Mouse (Mus musculus) heart, embryonic 13.5 days (tissue): ENCODE results near the gene 6330409D20Rik. TPM values are rescaled to one million over a fixed set of nuclear protein-coding genes. Genes with fewer than 3 reads are reported as not detected.

Experiments
- ATAC-seq: fragments of 200-750 bp; cut with Nextera tagmentation; 2 replicates; pipeline ENCODE4 v1.8.0; 2017; ENCODE audit warnings: moderate TSS enrichment; ENCODE audit not compliant: insufficient number of reproducible peaks, low FRiP score, low TSS enrichment; ENCODE audit errors: extremely low read depth
- H3K27ac ChIP-seq: fragments of 300-500 bp; sonication (generic); replicated peaks from 2 replicates; pipeline ENCODE4 v1.5.1; 2015; ENCODE audit warnings: moderate library complexity, mild to moderate bottlenecking, inconsistent platforms
- H3K27me3 ChIP-seq: fragments of 300-500 bp; sonication (generic); replicated peaks from 2 replicates; pipeline ENCODE4 v1.6.1; 2015; ENCODE audit warnings: mild to moderate bottlenecking, inconsistent platforms
- H3K36me3 ChIP-seq: fragments of 300-500 bp; sonication (generic); 2 replicates; pipeline ENCODE4 v1.6.1; 2015; ENCODE audit warnings: mild to moderate bottlenecking, inconsistent platforms
- H3K4me1 ChIP-seq: fragments of 300-500 bp; sonication (generic); 2 replicates; pipeline ENCODE4 v1.6.1; 2015; ENCODE audit warnings: inconsistent platforms
- H3K4me2 ChIP-seq: fragments of 300-500 bp; sonication (generic); 2 replicates; pipeline ENCODE4 v1.6.1; 2015; ENCODE audit warnings: inconsistent platforms, mild to moderate bottlenecking, moderate library complexity
- H3K4me3 ChIP-seq: fragments of 300-500 bp; sonication (generic); 2 replicates; pipeline ENCODE4 v1.5.1; 2015; ENCODE audit warnings: moderate library complexity, mild to moderate bottlenecking, inconsistent platforms
- H3K9ac ChIP-seq: fragments of 300-500 bp; sonication (generic); 2 replicates; pipeline ENCODE4 v1.6.1; 2015; ENCODE audit warnings: inconsistent platforms, mild to moderate bottlenecking, moderate library complexity
- H3K9me3 ChIP-seq: fragments of 300-500 bp; sonication (generic); 2 replicates; pipeline ENCODE4 v1.6.1; 2016; ENCODE audit warnings: inconsistent platforms
- whole genome bisulfite sequencing: fragments of 180-500 bp; shearing (Covaris S2); methylation state at CpG from one replicate; pipeline ENCODE4 v1.1.7; 2015; ENCODE audit warnings: mixed read lengths; 5-methylcytosine and 5-hydroxymethylcytosine counted together
- polyA plus RNA-seq: library from polyadenylated mRNA; unstranded; fragments of >200 nt; fragmentation: Nextera tagmentation; extraction: Ambion mirVana; gene quantifications from 2 replicates; pipeline ENCODE4 v1.2.1, GENCODE M21; 2015

The 6330409D20Rik gene
- polyA plus RNA-seq, 1 experiment from 2014 or later: 0.28 TPM

DNA sequence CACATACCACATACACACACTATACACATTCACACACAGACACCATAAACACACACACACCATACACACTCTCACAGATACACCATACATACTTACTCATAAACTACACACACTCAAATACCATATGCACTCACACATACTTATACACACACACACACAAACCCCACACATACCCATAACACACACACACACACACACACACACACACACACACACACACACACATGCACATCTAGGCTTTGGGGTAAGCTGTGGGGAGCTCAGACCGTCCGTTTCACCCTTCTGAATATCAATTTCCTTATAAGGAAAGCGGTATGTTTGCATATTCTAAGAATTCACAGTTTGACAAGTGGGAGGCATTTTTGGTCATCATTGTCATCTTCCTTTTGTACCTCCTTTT, 18.2 kb downstream of the 6330409D20Rik start:
- 0 out of 2 replicates have a peak overlapping the region, but pooled peaks have one; percentile 59 for H3K4me2 ChIP-seq

DNA sequence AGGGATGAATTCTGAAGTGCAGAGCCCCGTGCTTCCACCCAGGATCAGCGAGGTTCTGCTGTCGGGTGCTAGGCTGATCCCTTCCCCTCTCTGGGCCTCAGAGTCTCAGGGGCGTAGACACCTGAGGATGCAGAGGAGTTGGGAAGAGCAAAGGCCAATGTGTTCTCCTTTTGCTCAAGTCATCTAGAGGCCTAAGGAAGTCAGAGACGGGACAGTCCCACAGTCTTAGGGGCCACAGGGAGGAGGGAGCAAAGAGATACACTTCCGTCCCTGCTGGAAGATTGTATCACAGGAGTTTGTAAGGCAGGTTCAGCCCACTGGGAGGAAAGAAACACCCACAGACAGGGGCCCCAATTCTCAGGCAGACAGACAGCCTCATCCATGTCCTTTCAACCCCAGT, 18.8 kb downstream of the 6330409D20Rik start:
- Histone ChIP-seq H3K4me2 (peak overlapping the region; percentile 59), H3K27me3 (no peaks in the 10 kb centered on the region), H3K4me1 (peaks cover 21% of the 10 kb centered on the region), H3K9me3 (no peaks in the 10 kb centered on the region), H3K36me3 (peaks cover 10% of the 10 kb centered on the region; the same call in 1 of the 2 replicates), H3K27ac (no peak overlapping the region; the same call in 1 of the 2 replicates), H3K9ac (peak overlapping the region; percentile 67), H3K4me3 (peak overlapping the region; percentile 37)
- ATAC-seq: no peak
- 44% methylated on average over 6 of the region's 6 CpGs for WGBS

More for the DNA sequence above, 18.2 kb downstream of the 6330409D20Rik start:
- Histone ChIP-seq H3K9me3 (no peaks in the 10 kb centered on the region), H3K36me3 (peaks cover 10% of the 10 kb centered on the region; the same call in 1 of the 2 replicates), H3K27ac (no peak overlapping the region), H3K9ac (peak overlapping the region; percentile 67; the same call in 1 of the 2 replicates), H3K4me3 (no peak overlapping the region), H3K4me1 (peaks cover 27% of the 10 kb centered on the region), H3K27me3 (no peaks in the 10 kb centered on the region)
- ATAC-seq: no peak
- 69% methylated on average over 3 of the region's 3 CpGs for WGBS

DNA sequence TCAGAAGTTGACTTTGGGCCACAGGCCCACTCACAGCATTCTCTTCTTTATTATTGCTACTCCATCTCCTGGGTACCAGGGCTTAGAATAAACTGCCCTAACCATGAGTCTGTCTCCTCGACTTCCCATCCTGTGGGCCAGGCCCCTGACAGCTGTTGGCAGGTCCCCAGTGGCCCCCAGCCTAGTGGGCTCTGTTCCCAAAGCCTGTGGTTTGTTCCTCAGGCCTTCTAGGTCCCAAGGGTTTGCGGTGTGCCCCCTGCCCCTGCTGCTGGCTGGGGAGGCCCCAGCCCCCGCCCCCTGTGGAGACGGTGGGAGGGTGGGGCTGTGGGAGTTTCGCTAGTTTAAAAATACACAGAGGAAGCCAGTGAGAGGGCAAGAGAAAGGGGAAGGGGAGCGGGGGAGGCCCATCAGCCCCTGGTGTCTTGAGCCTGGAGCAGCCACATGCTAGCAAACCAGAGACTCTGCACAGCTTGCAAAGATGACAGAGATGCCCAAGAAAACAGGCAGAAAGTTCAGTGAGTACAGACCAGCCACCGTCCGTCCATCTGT, 20.1 kb downstream of the 6330409D20Rik start, which contains the start of gene Sh2d3c:
Sh2d3c (plus strand) TSS at position 375 of the 549 bp plus-strand sequence.
- 29% methylated on average over 8 of the region's 8 CpGs for WGBS
- Histone ChIP-seq H3K36me3 (peaks cover 10% of the 10 kb centered on the region; the same call in 1 of the 2 replicates), H3K4me3 (peak within 1 kb of the TSS; percentile 37), H3K4me1 (peaks cover 19% of the 10 kb centered on the region), H3K27me3 (no peaks in the 10 kb centered on the region), H3K9me3 (no peaks in the 10 kb centered on the region), H3K27ac (peak within 1 kb of the TSS; percentile 54), H3K4me2 (peak within 1 kb of the TSS; percentile 59), H3K9ac (peak within 1 kb of the TSS; percentile 67)
- ATAC-seq: no peak

DNA sequence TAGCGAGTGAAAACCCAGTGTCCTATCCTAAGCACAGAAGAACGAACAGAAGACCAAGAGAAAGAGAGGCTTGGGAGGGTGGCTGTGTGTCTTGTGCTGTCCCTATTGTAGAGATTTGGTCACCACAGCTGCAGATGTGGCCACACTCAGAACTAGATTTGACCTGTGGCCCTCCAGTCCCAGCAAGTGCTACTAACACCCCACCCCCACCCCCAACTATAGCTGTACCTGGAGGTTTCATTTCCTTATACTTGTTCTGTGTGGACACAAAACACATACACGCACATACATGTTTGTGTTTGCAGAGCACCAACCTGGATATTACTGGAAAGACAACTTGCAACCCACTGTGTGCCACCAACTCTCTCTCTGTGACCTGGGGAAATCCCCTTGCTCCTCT, 20.8 kb downstream of the 6330409D20Rik start:
- Histone ChIP-seq H3K4me3 (no peak overlapping the region), H3K9me3 (no peaks in the 10 kb centered on the region), H3K4me2 (no peak overlapping the region), H3K36me3 (peaks cover 3% of the 10 kb centered on the region; the same call in 1 of the 2 replicates), H3K27ac (no peak overlapping the region), H3K27me3 (no peaks in the 10 kb centered on the region), H3K4me1 (peaks cover 24% of the 10 kb centered on the region), H3K9ac (no peak overlapping the region)
- ATAC-seq: no peak
- 79% methylated on average over 3 of the region's 3 CpGs for WGBS

DNA sequence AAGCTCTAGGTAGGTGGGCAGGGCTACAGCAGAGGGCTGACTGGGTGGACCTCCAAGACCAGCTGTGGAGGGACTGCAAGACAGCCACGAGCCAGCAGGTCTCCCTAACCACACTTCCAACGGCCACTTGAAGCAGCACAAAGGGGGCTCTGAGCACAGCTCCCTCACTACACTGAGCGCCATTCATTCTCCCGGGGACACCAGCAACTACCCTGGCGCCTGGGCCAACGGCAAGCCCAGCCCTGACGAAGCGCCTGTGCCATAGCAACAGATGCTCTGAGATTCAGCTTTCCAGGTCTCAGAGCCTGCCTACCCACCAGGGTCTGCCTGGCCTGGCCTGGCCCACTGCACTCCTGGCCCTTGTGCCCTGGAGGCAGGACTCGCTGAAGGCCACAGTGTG, 22.1 kb downstream of the 6330409D20Rik start:
- no peak overlapping the region for H3K27ac ChIP-seq

DNA sequence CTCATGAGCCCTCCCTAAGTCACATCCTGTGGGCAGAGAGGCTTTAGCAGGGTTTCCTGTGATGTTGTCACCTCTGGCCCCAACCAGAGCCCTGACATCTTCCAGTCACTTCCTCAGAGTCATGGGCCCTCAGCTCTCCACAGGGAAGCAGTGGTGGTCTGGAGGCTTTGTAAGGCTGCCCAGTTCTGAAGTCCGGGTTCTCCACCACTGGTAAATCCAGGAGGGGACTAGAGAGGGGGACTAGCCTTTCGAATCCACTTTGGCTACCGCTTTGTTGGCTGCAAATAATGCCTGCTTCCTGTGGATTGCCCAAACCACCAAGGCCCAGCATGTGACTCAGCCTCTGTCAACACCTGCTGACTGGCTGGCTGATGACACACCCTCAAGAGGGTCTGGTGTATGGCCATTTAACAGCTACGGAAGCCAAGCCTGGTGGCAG, 25.8 kb downstream of the 6330409D20Rik start:
- Histone ChIP-seq H3K4me1 (peaks cover 38% of the 10 kb centered on the region), H3K4me2 (peak overlapping the region; percentile 22; the same call in 1 of the 2 replicates), H3K27me3 (no peaks in the 10 kb centered on the region), H3K36me3 (peaks cover 16% of the 10 kb centered on the region), H3K9ac (peak overlapping the region; percentile 97), H3K9me3 (no peaks in the 10 kb centered on the region), H3K4me3 (no peak overlapping the region), H3K27ac (peak overlapping the region; percentile 99)
- ATAC-seq: no peak
- WGBS: 41% methylated on average over 4 of the region's 4 CpGs

More for the DNA sequence above, 22.1 kb downstream of the 6330409D20Rik start:
- Histone ChIP-seq H3K4me3 (no peak overlapping the region), H3K9ac (no peak overlapping the region), H3K4me1 (peaks cover 37% of the 10 kb centered on the region), H3K27me3 (no peaks in the 10 kb centered on the region), H3K36me3 (no peaks in the 10 kb centered on the region), H3K9me3 (no peaks in the 10 kb centered on the region), H3K4me2 (no peak overlapping the region)
- 58% methylated on average over 9 of the region's 9 CpGs for whole genome bisulfite sequencing
- no peak for ATAC-seq

DNA sequence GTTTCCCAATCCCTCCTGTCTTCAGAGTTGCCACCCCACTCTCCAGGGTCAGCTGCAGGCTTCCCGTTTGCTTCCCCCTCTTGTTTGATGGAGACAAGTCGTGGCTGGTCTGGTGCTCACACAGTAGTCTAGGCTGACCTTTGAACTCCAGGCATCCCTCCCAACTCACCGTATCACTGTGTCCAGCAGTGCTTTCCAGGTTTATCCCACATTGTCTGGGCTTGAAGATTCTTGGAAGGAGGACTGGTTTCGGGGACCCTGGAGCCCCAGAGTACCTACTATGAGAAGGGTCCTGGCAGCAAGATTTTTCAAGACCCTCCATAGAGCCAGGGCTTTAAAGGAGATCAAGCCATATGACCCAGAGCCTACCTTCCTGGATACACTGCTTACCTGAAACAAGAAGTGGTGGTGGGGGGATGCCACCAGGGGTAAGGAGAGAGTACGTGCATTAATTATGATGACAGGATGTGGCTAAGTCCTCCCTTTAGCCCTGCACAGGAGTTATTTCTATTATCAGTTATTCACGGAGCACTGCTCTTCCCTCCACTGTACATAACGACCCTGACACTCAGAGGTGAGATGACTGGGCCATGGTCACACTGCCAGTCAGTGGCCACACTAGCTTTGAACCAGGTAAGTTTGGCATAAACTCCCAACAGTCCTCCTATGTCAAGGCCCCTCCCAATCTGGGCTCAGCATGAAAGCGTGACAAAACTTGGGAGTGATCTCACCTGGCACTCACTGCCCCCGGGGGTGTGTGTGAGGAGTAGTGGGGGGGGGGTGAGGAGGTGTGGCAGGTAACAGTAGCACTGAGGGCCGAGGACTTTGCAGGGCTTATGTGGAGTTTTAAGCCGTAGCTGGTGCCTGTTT, 26.5 kb downstream of the 6330409D20Rik start:
- no peak overlapping the region for H3K4me3 ChIP-seq
- no peaks in the 10 kb centered on the region for H3K27me3 ChIP-seq
- peak overlapping the region; percentile 81 for H3K4me2 ChIP-seq
- H3K9me3 ChIP-seq: no peaks in the 10 kb centered on the region
- 44% methylated on average over 11 of the region's 11 CpGs for WGBS
- H3K36me3 ChIP-seq: peaks cover 23% of the 10 kb centered on the region
- H3K9ac ChIP-seq: peak overlapping the region; percentile 97
- no peak for ATAC-seq
- peaks cover 38% of the 10 kb centered on the region for H3K4me1 ChIP-seq
- H3K27ac ChIP-seq: peak overlapping the region; percentile 99

DNA sequence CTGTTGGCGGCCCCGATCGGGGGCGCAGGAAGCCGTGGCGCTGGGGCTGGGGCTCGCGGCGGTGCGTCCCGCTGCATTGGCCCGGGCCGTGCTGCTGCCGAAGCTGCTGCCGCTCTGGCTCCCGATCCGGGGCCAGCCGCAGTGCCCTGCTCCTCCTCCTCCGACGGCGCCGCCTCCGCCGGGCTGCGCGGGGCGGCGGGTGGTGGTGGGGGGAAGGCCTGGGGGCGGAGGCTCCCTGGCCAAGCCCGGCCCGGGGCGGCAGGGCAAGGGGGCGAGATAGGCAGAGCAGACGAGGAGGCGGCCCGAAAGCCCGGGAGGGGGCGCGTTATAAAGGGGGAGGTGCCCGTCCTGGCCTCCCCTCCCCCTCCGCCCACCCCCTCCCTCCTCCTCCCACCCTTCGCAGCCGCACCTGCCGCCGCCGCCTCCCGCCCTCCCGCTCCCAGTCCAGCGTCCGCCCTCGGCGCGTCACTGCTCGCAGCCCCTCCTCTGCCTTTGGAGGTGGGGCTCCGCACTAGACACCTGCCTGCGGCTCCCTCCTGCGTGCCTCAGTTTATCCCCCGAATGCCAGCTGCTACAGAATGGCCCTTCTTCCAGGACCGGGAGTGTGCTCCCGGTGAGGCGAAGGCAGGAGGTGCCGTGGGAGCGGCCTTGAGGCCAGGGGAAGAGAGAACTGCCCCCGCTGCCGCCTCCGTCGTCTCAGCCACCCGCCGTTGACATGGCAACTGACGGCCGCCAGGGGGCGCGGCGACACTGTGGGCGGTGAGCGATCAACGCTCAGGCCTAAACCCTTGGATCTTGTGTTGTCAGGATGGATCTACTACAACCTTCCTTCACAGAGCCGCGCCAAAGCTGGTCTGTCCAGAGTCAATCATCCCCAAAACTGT, 27.6 kb downstream of the 6330409D20Rik start, which contains the start of gene Cdk9:
Cdk9 (minus strand) TSS at position 143 of the 884 bp plus-strand sequence.
- peak within 1 kb of the TSS; percentile 81 for H3K4me2 ChIP-seq
- no peaks in the 10 kb centered on the region for H3K27me3 ChIP-seq
- peak within 1 kb of the TSS; percentile 99 for H3K27ac ChIP-seq
- WGBS: under 1% methylated on average over 64 of the region's 79 CpGs
- peak within 1 kb of the TSS; percentile 87 for H3K4me3 ChIP-seq
- peaks cover 38% of the 10 kb centered on the region for H3K4me1 ChIP-seq
- no peaks in the 10 kb centered on the region for H3K9me3 ChIP-seq
- ATAC-seq: peak; percentile 78
- H3K36me3 ChIP-seq: peaks cover 34% of the 10 kb centered on the region
- H3K9ac ChIP-seq: peak within 1 kb of the TSS; percentile 97

DNA sequence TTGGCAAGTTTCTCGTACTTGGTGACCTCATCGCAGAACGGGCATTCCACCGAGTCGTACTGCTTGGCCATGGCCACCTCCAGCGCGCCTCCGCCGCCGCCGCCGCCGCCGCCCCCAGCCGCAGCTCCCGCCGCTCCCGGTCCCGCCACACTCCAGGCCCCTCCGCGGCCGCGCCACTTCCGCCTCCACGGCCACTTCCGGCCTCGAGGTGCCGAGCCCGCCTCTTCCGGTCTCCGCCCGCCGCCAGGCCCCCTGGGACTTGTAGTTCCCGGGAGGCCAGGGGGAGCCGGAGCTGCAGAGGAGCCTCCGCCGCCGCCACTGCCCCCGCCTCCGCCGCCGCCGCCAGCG, 28.3 kb downstream of the 6330409D20Rik start:
- WGBS: 0% methylated on average over 29 of the region's 44 CpGs

DNA sequence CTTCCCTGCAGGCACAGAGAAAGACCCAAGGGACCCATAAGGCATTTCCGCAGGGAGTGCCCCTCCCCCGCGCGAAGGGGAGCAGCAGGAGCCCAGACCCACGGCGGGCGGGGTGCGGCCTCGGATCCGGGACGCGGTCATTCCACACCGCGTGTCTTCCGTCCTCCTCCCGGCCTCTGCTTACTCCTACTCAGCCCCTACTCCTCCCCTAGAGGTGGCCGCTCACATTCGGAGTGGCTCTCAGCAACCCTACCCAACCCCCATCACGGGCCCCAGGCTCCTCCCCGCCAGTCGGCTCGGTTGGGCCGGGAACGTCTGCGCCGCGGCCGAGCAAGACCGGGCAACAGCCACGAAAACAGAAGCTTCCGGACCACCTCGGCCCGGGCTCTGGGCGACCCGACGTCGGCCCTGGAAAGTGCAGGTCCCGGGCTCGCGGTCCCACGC, 28.7 kb downstream of the 6330409D20Rik start:
- Histone ChIP-seq H3K27me3 (no peaks in the 10 kb centered on the region), H3K9me3 (no peaks in the 10 kb centered on the region), H3K27ac (peak overlapping the region; percentile 99), H3K36me3 (peaks cover 45% of the 10 kb centered on the region), H3K9ac (peak overlapping the region; percentile 97), H3K4me3 (peak overlapping the region; percentile 87), H3K4me2 (peak overlapping the region; percentile 81), H3K4me1 (peaks cover 38% of the 10 kb centered on the region)
- WGBS: under 1% methylated on average over 41 of the region's 41 CpGs
- ATAC-seq: peak; percentile 39; the same call in 1 of the 2 replicates

More for the DNA sequence above, 28.3 kb downstream of the 6330409D20Rik start:
- Histone ChIP-seq H3K27me3 (no peaks in the 10 kb centered on the region), H3K27ac (peak overlapping the region; percentile 99), H3K36me3 (peaks cover 41% of the 10 kb centered on the region), H3K4me1 (peaks cover 38% of the 10 kb centered on the region), H3K4me3 (peak overlapping the region; percentile 87), H3K9ac (peak overlapping the region; percentile 97), H3K4me2 (peak overlapping the region; percentile 81), H3K9me3 (no peaks in the 10 kb centered on the region)
- peak; percentile 86 for ATAC-seq
